Comparison of ENCODE assay signal across 14 mouse cellular contexts in genomic region chr19:44265300-44265699, GRCm38 (mm10). TPM values are rescaled to one million over a fixed set of nuclear protein-coding genes. Genes with fewer than 3 reads are reported as not detected.
DNase-seq lines count a peak whose midpoint lies in the region; ATAC-seq and TF ChIP-seq lines count a peak whose summit lies in the region.
"Had no signal": no experiment of that assay in that cellular context is flagged by ENCODE, and none has a peak within 500 bp of the region (broad histone marks: within the 10 kb centered on the region; RNA-seq: fewer than 3 reads in every experiment).

No protein-coding gene starts in this region.

- peaks cover 10% of the 10 kb centered on the region for H3K4me1 ChIP-seq in heart, embryonic 16.5 days (ENCODE audit: control insufficient read depth, insufficient read depth, low read length)
- H3K4me1 ChIP-seq in heart, embryonic 12.5 days (replicated peaks), result peaks cover 11% of the 10 kb centered on the region
- peaks cover 6% of the 10 kb centered on the region for H3K4me1 ChIP-seq in ES-Bruce4 (ENCODE audit: control insufficient read depth, insufficient read depth, low read length)
- peaks cover 34% of the 10 kb centered on the region for H3K4me1 ChIP-seq in embryonic facial prominence, embryonic 10.5 days
- peaks cover 45% of the 10 kb centered on the region for H3K4me1 ChIP-seq in liver, embryonic 12.5 days
- peaks cover 8% of the 10 kb centered on the region; the same call in 1 of the 2 replicates for H3K4me1 ChIP-seq in forebrain, embryonic 16.5 days (replicated peaks; ENCODE audit: control insufficient read depth, insufficient read depth, low read length)

- TF ChIP-seq CTCF in ES-Bruce4 (IDR thresholded peaks at IDR 0.05; ENCODE audit: low read depth, low read length), result no peak

- H3K9me3 ChIP-seq in heart, embryonic 16.5 days (replicated peaks; ENCODE audit: control insufficient read depth, low read length), result no peaks in the 10 kb centered on the region
- no peaks in the 10 kb centered on the region for H3K9me3 ChIP-seq in heart, embryonic 12.5 days (replicated peaks)
- no peaks in the 10 kb centered on the region for H3K9me3 ChIP-seq in ES-Bruce4 (replicated peaks; ENCODE audit: control insufficient read depth, insufficient read depth, low read length, poor library complexity, severe bottlenecking)
- H3K9me3 ChIP-seq in embryonic facial prominence, embryonic 10.5 days, result no peaks in the 10 kb centered on the region
- H3K9me3 ChIP-seq in liver, embryonic 12.5 days (replicated peaks), result no peaks in the 10 kb centered on the region
- no peaks in the 10 kb centered on the region for H3K9me3 ChIP-seq in forebrain, embryonic 16.5 days (ENCODE audit: control insufficient read depth, low read length)
- H3K9me3 ChIP-seq: megakaryocyte, embryonic 14.5 days had no signal

- H3K27me3 ChIP-seq in heart, embryonic 16.5 days (ENCODE audit: control insufficient read depth, insufficient read depth, low read length), result no peaks in the 10 kb centered on the region
- no peaks in the 10 kb centered on the region for H3K27me3 ChIP-seq in heart, embryonic 12.5 days (replicated peaks)
- no peaks in the 10 kb centered on the region for H3K27me3 ChIP-seq in ES-Bruce4 (ENCODE audit: control insufficient read depth, insufficient read depth, low read length, poor library complexity, severe bottlenecking)
- H3K27me3 ChIP-seq in embryonic facial prominence, embryonic 10.5 days (replicated peaks; ENCODE audit: low read depth, poor library complexity, severe bottlenecking), result no peaks in the 10 kb centered on the region
- no peaks in the 10 kb centered on the region for H3K27me3 ChIP-seq in liver, embryonic 12.5 days (replicated peaks)
- no peaks in the 10 kb centered on the region for H3K27me3 ChIP-seq in forebrain, embryonic 16.5 days (replicated peaks; ENCODE audit: control insufficient read depth, insufficient read depth, low read length)
- H3K27me3 ChIP-seq: megakaryocyte, embryonic 14.5 days; Patski had no signal

- no peak for TF ChIP-seq EP300 in ES-Bruce4 (IDR thresholded peaks at IDR 0.05; ENCODE audit: insufficient read depth, low read depth, low read length)

- H3K36me3 ChIP-seq in heart, embryonic 16.5 days (ENCODE audit: control insufficient read depth, insufficient read depth), result no peaks in the 10 kb centered on the region
- H3K36me3 ChIP-seq in heart, embryonic 12.5 days, result no peaks in the 10 kb centered on the region
- H3K36me3 ChIP-seq in ES-Bruce4 (ENCODE audit: control insufficient read depth, insufficient read depth, low read length, poor library complexity, severe bottlenecking), result no peaks in the 10 kb centered on the region
- no peaks in the 10 kb centered on the region for H3K36me3 ChIP-seq in embryonic facial prominence, embryonic 10.5 days (replicated peaks)
- H3K36me3 ChIP-seq in liver, embryonic 12.5 days, result no peaks in the 10 kb centered on the region
- no peaks in the 10 kb centered on the region for H3K36me3 ChIP-seq in forebrain, embryonic 16.5 days (ENCODE audit: control insufficient read depth, insufficient read depth)

- TF ChIP-seq POLR2A in ES-Bruce4 (IDR thresholded peaks at IDR 0.05; ENCODE audit: insufficient read depth, low read length), result no peak

- no peak overlapping the region for H3K9ac ChIP-seq in heart, embryonic 16.5 days (ENCODE audit: low read length)
- no peak overlapping the region for H3K9ac ChIP-seq in heart, embryonic 12.5 days
- 0 out of 2 replicates have a peak overlapping the region, but pooled peaks have one; percentile 1 for H3K9ac ChIP-seq in ES-Bruce4 (ENCODE audit: low read depth, poor library complexity, severe bottlenecking)
- peak overlapping the region; percentile 34; the same call in 1 of the 2 replicates for H3K9ac ChIP-seq in liver, embryonic 12.5 days
- H3K9ac ChIP-seq in forebrain, embryonic 16.5 days (replicated peaks; ENCODE audit: low read depth, low read length), result no peak overlapping the region

- H3K4me3 ChIP-seq in heart, embryonic 16.5 days (ENCODE audit: low read length), result no peak overlapping the region
- H3K4me3 ChIP-seq in heart, embryonic 12.5 days, result no peak overlapping the region
- H3K4me3 ChIP-seq in ES-Bruce4 (ENCODE audit: low read depth, low read length), result no peak overlapping the region
- no peak overlapping the region for H3K4me3 ChIP-seq in embryonic facial prominence, embryonic 10.5 days
- H3K4me3 ChIP-seq in liver, embryonic 12.5 days, result no peak overlapping the region
- H3K4me3 ChIP-seq in forebrain, embryonic 16.5 days (replicated peaks; ENCODE audit: low read length), result no peak overlapping the region
- H3K4me3 ChIP-seq: left cerebral cortex, adult 2 months; megakaryocyte, embryonic 14.5 days had no signal

- 0 out of 2 replicates have a peak overlapping the region, but pooled peaks have one; percentile 2 for H3K27ac ChIP-seq in heart, embryonic 16.5 days (ENCODE audit: low read length)
- H3K27ac ChIP-seq in heart, embryonic 12.5 days (ENCODE audit: poor library complexity, severe bottlenecking), result no peak overlapping the region
- H3K27ac ChIP-seq in ES-Bruce4 (ENCODE audit: insufficient read depth, low read length), result peak overlapping the region; percentile 88
- H3K27ac ChIP-seq in embryonic facial prominence, embryonic 10.5 days (replicated peaks), result peak overlapping the region; percentile 58
- peak overlapping the region; percentile 68 for H3K27ac ChIP-seq in liver, embryonic 12.5 days
- no peak overlapping the region for H3K27ac ChIP-seq in forebrain, embryonic 16.5 days (ENCODE audit: low read length)
- H3K27ac ChIP-seq: left cerebral cortex, adult 2 months had no signal

- WGBS in heart, embryonic 16.5 days, result 67% methylated on average over 7 of the region's 7 CpGs
- 60% methylated on average over 7 of the region's 7 CpGs for WGBS in heart, embryonic 12.5 days
- WGBS in embryonic facial prominence, embryonic 10.5 days, result 59% methylated on average over 7 of the region's 7 CpGs
- 64% methylated on average over 7 of the region's 7 CpGs for WGBS in liver, embryonic 12.5 days (ENCODE audit: insufficient replicate concordance)
- WGBS in forebrain, embryonic 16.5 days, result 29% methylated on average over 7 of the region's 7 CpGs

- no peak for ATAC-seq in heart, embryonic 16.5 days (replicated peaks; ENCODE audit: extremely low read depth, insufficient read depth, low FRiP score)
- no peak for ATAC-seq in heart, embryonic 12.5 days (ENCODE audit: insufficient number of reproducible peaks, low FRiP score)
- no peak for ATAC-seq in liver, embryonic 12.5 days
- no peak for ATAC-seq in forebrain, embryonic 16.5 days
- ATAC-seq: forebrain, embryonic 14.5 days; Patski had no signal

- H3K4me2 ChIP-seq in heart, embryonic 16.5 days (ENCODE audit: low read depth, low read length), result no peak overlapping the region
- no peak overlapping the region for H3K4me2 ChIP-seq in heart, embryonic 12.5 days
- peak overlapping the region; percentile 86; the same call in 1 of the 2 replicates for H3K4me2 ChIP-seq in liver, embryonic 12.5 days
- no peak overlapping the region for H3K4me2 ChIP-seq in forebrain, embryonic 16.5 days (ENCODE audit: low read length)

- no peak for DNase-seq in embryonic facial prominence, embryonic 10.5 days (ENCODE audit: low spot score)
- DNase-seq in left cerebral cortex, adult 9 months (ENCODE audit: low spot score in 2 of 2), result no peak
- no peak for DNase-seq in left cerebral cortex, adult 11 months (ENCODE audit: low spot score)
- DNase-seq: cerebellum, adult 8-10 months; thymus, postnatal 14 days had no signal

RNA-seq across cellular contexts. Expression of gene Scd2, which starts 28.2 kb away (rescaled TPM):
- 134 and 148 TPM in 2 replicates for polyA plus RNA-seq in heart, embryonic 16.5 days (2015; fragmentation: Nextera tagmentation; extraction: Ambion mirVana)
- polyA plus RNA-seq in heart, embryonic 12.5 days (2016; fragmentation: Nextera tagmentation; extraction: Ambion mirVana), result 216 and 231 TPM in 2 replicates
- polyA plus RNA-seq in ES-Bruce4 (2011; ENCODE audit: insufficient read depth, insufficient read length, low read depth, missing spikeins), result 329 and 359 TPM in 2 replicates
- 324 and 353 TPM in 2 replicates for polyA plus RNA-seq in embryonic facial prominence, embryonic 10.5 days (2016; fragmentation: Nextera tagmentation; extraction: Ambion mirVana)
- 136 and 148 TPM in 2 replicates for polyA plus RNA-seq in liver, embryonic 12.5 days (2016; fragmentation: Nextera tagmentation; extraction: Ambion mirVana)
- polyA plus RNA-seq in forebrain, embryonic 16.5 days (2015; fragmentation: Nextera tagmentation; extraction: Ambion mirVana), result 290 and 318 TPM in 2 replicates

Comparison
In these comparisons a context has a peak if more than half of its experiments do, and no peak if none do; other contexts are left out.
1. H3K27ac ChIP-seq: peak in heart, embryonic 16.5 days (single experiment), ES-Bruce4 (single experiment), embryonic facial prominence, embryonic 10.5 days (single experiment) and liver, embryonic 12.5 days (single experiment); none in heart, embryonic 12.5 days (single experiment) and forebrain, embryonic 16.5 days (single experiment).
2. H3K9ac ChIP-seq: peak in ES-Bruce4 (single experiment) and liver, embryonic 12.5 days (single experiment); none in heart, embryonic 16.5 days (single experiment), heart, embryonic 12.5 days (single experiment) and forebrain, embryonic 16.5 days (single experiment).